Mouse (Mus musculus) spleen, adult 2 months (tissue): ENCODE measurements at regions not wholly inside any gene's neighbourhood (a gene's known extent, or its start where the extent isn't known, plus 50 kb on each side); places are given as distances from the start of the nearest gene placed in this dataset.

ENCODE experiments used
- DNase-seq, 2 experiments: peaks; one replicate each; pipeline versions ENCODE4 v3.0.0 to v3.0.0-alpha.2; 2012 to 2021; ENCODE audit warnings: low spot score in 2 of 2, low read depth in 1 of 2
- H3K27ac ChIP-seq: fragments of 200-500 bp; 2 replicates; pipeline ENCODE4 v1.5.1; 2012; ENCODE audit warnings: low read length, inconsistent platforms; ENCODE audit not compliant: insufficient read depth
- H3K27me3 ChIP-seq: fragments of 200-500 bp; 2 replicates; pipeline ENCODE4 v1.6.1; 2012; ENCODE audit warnings: mild to moderate bottlenecking, moderate library complexity, low read length, inconsistent platforms; ENCODE audit not compliant: control insufficient read depth, insufficient read depth
- H3K36me3 ChIP-seq: fragments of 200-500 bp; 2 replicates; pipeline ENCODE4 v1.6.1; 2012; ENCODE audit warnings: mild to moderate bottlenecking, low read length, inconsistent platforms; ENCODE audit not compliant: control insufficient read depth, insufficient read depth
- H3K4me1 ChIP-seq: fragments of 200-500 bp; 2 replicates; pipeline ENCODE4 v1.6.1; 2011; ENCODE audit warnings: inconsistent platforms; ENCODE audit not compliant: control insufficient read depth, insufficient read depth, insufficient read length
- H3K4me3 ChIP-seq: fragments of 200-500 bp; 2 replicates; pipeline ENCODE4 v1.5.1; 2011; ENCODE audit warnings: mild to moderate bottlenecking, inconsistent platforms; ENCODE audit not compliant: insufficient read depth, insufficient read length; ENCODE audit errors: extremely low read depth
- CTCF ChIP-seq: fragments of 200-500 bp; IDR thresholded peaks from 2 replicates; pipeline ENCODE4 v1.5.1; 2011; ENCODE audit warnings: mild to moderate bottlenecking, inconsistent platforms; ENCODE audit not compliant: insufficient read depth, insufficient read length, insufficient replicate concordance; ENCODE audit errors: extremely low read depth
- POLR2A ChIP-seq: fragments of 200-500 bp; IDR thresholded peaks from 2 replicates; pipeline ENCODE4 v1.6.1; 2011; ENCODE audit warnings: low read depth, low read length, inconsistent platforms
- WGBS: fragments of 180-500 bp; shearing (Covaris S2); methylation state at CpG from one replicate; pipeline ENCODE4 v1.1.7; 2018; 5-methylcytosine and 5-hydroxymethylcytosine counted together

GRCm38 (mm10) chr3:115642001-115642845 lies 72.6 kb downstream of the S1pr1 start:
- WGBS, result 1% methylated on average over 26 of the region's 26 CpGs
- Histone ChIP-seq H3K36me3 (no peaks in the 10 kb centered on the region), H3K4me3 (peak overlapping the region; percentile 53), H3K4me1 (peaks cover 24% of the 10 kb centered on the region), H3K27me3 (no peaks in the 10 kb centered on the region), H3K27ac (peak overlapping the region; percentile 86)
- peak in 1 of 2 experiments; percentile 27 for DNase-seq
- no peak for TF ChIP-seq CTCF
- no peak for TF ChIP-seq POLR2A

DNA sequence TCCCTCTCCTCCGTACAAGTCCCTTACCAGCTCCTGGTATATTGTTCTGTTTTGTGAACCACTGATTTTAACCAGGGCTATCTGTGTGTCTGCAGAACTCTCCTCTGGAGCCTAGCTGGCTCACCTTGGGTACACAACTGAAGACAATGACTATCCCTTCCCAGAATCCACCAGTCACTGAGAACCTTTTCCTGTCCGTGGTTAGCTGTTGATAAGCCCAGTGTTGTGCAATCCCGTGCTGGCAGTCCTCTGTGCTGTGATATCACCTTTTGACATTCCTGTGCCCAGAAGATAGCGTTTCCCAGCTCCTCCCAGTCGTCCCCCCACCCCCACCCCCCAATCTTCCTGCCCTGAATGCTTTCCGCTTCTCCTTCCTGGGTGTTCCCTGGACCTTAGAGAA lies 73.5 kb downstream of the S1pr1 start:
- Histone ChIP-seq H3K36me3 (no peaks in the 10 kb centered on the region), H3K27ac (0 out of 2 replicates have a peak overlapping the region, but pooled peaks have one; percentile 3), H3K4me3 (no peak overlapping the region), H3K4me1 (peaks cover 24% of the 10 kb centered on the region), H3K27me3 (no peaks in the 10 kb centered on the region)
- WGBS, result 20% methylated on average over 6 of the region's 6 CpGs
- TF ChIP-seq CTCF, result no peak
- DNase-seq, result no peak

GRCm38 (mm10) chr3:115635487-115635886 lies 79.4 kb downstream of the S1pr1 start:
- DNase-seq, result no peak
- 88% methylated on average over 4 of the region's 4 CpGs for WGBS
- Histone ChIP-seq H3K36me3 (no peaks in the 10 kb centered on the region), H3K4me1 (no peaks in the 10 kb centered on the region), H3K27me3 (no peaks in the 10 kb centered on the region), H3K27ac (no peak overlapping the region), H3K4me3 (no peak overlapping the region)
- no peak for TF ChIP-seq POLR2A
- TF ChIP-seq CTCF, result no peak

GRCm38 (mm10) chr3:115635081-115635480 lies 79.8 kb downstream of the S1pr1 start:
- Histone ChIP-seq H3K4me3 (no peak overlapping the region), H3K4me1 (no peaks in the 10 kb centered on the region), H3K27ac (no peak overlapping the region), H3K36me3 (no peaks in the 10 kb centered on the region), H3K27me3 (no peaks in the 10 kb centered on the region)
- TF ChIP-seq POLR2A (no peak), CTCF (no peak)
- DNase-seq, result no peak
- 95% methylated on average over 5 of the region's 5 CpGs for WGBS

DNA sequence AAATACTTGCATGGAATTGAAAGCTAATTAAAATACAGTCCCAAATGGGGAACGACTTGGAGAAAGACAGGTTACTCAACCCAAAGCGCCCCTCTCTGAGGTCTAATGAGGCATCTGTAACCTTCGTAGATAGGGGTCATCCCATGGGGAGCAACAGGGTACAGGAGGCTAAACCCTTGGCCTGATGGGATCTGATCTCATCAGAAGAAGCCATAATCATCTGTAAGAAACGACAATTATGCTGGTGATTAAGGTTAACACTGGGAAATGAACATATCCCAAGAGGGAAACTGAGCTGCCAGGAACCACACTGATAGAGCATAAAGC lies 82.5 kb downstream of the S1pr1 start:
- no peak overlapping the region for H3K4me3 ChIP-seq
- no peaks in the 10 kb centered on the region for H3K36me3 ChIP-seq
- 77% methylated on average over 4 of the region's 4 CpGs for WGBS
- TF ChIP-seq POLR2A (no peak), CTCF (no peak)
- no peaks in the 10 kb centered on the region for H3K27me3 ChIP-seq
- no peaks in the 10 kb centered on the region for H3K4me1 ChIP-seq
- DNase-seq, result no peak
- no peak overlapping the region for H3K27ac ChIP-seq

GRCm38 (mm10) chr3:115631573-115632416 lies 83.1 kb downstream of the S1pr1 start:
- Histone ChIP-seq H3K27ac (no peak overlapping the region), H3K27me3 (no peaks in the 10 kb centered on the region), H3K36me3 (no peaks in the 10 kb centered on the region), H3K4me1 (no peaks in the 10 kb centered on the region), H3K4me3 (no peak overlapping the region)
- DNase-seq, result no peak
- TF ChIP-seq POLR2A (no peak), CTCF (no peak)
- WGBS, result 93% methylated on average over 17 of the region's 17 CpGs

GRCm38 (mm10) chr3:115622920-115623319 lies 92.0 kb downstream of the S1pr1 start:
- Histone ChIP-seq H3K4me3 (no peak overlapping the region), H3K27me3 (no peaks in the 10 kb centered on the region), H3K27ac (no peak overlapping the region), H3K4me1 (no peaks in the 10 kb centered on the region), H3K36me3 (no peaks in the 10 kb centered on the region)
- DNase-seq, result no peak
- WGBS, result 93% methylated on average over 3 of the region's 3 CpGs
- TF ChIP-seq CTCF (no peak), POLR2A (no peak)
